Mouse (Mus musculus) erythroblast, embryonic 14.5 days (primary cell): Measurements from ENCODE around the gene Unc80.

Source experiments
- GATA1 ChIP-seq: IDR thresholded peaks from 2 replicates; pipeline ENCODE4 v1.6.1; 2012; ENCODE audit warnings: low read length, inconsistent platforms, mixed read lengths
- TAL1 ChIP-seq: IDR thresholded peaks from 3 replicates; pipeline ENCODE4 v1.6.1; 2012; ENCODE audit warnings: low read length, inconsistent platforms, mixed read lengths

- TF ChIP-seq GATA1 (no peak), TAL1 (no peak)
Observed at GRCm38 (mm10) chr1:66482751-66483150, 14.6 kb downstream of the Unc80 start.
